Mouse (Mus musculus) kidney, postnatal 0 days (tissue): ENCODE measurements at regions not wholly inside any gene's neighbourhood (a gene's known extent, or its start where the extent isn't known, plus 50 kb on each side); places are given as distances from the start of the nearest gene placed in this dataset.

ENCODE experiments used
- ATAC-seq: fragments of 200-750 bp; cut with Nextera tagmentation; replicated peaks from 2 replicates; pipeline ENCODE4 v1.8.0; 2017; ENCODE audit warnings: low read depth, moderate number of reproducible peaks, moderate TSS enrichment, moderate library complexity; ENCODE audit not compliant: low FRiP score
- DNase-seq: peaks from one replicate; pipeline ENCODE4 v3.0.0-alpha.2; 2016; ENCODE audit warnings: low spot score
- H3K27ac ChIP-seq: fragments of 300-500 bp; sonication (generic); 2 replicates; pipeline ENCODE4 v1.5.1; 2014; ENCODE audit warnings: mild to moderate bottlenecking
- H3K27me3 ChIP-seq: fragments of 300-500 bp; sonication (generic); 2 replicates; pipeline ENCODE4 v1.6.1; 2014; ENCODE audit warnings: low read length, mixed read lengths; ENCODE audit not compliant: insufficient read depth
- H3K36me3 ChIP-seq: fragments of 300-500 bp; sonication (generic); 2 replicates; pipeline ENCODE4 v1.6.1; 2014; ENCODE audit warnings: low read length, mixed read lengths; ENCODE audit not compliant: insufficient read depth
- H3K4me1 ChIP-seq: fragments of 300-500 bp; sonication (generic); replicated peaks from 2 replicates; pipeline ENCODE4 v1.6.1; 2014; ENCODE audit warnings: antibody characterized with exemption, low read length, mixed read lengths; ENCODE audit not compliant: insufficient read depth
- H3K4me2 ChIP-seq: fragments of 300-500 bp; sonication (generic); 2 replicates; pipeline ENCODE4 v1.6.1; 2014; ENCODE audit warnings: mild to moderate bottlenecking, low read length, moderate library complexity, mixed read lengths
- H3K4me3 ChIP-seq: fragments of 300-500 bp; sonication (generic); replicated peaks from 2 replicates; pipeline ENCODE4 v1.5.1; 2014; ENCODE audit warnings: low read depth, low read length
- H3K9ac ChIP-seq: fragments of 300-500 bp; sonication (generic); 2 replicates; pipeline ENCODE4 v1.6.1; 2014; ENCODE audit warnings: low read depth, low read length
- H3K9me3 ChIP-seq: fragments of 300-500 bp; sonication (generic); replicated peaks from 2 replicates; pipeline ENCODE4 v1.6.1; 2016; ENCODE audit warnings: low read length, inconsistent platforms, mixed read lengths
- CTCF ChIP-seq: IDR thresholded peaks from 2 replicates; pipeline ENCODE4 v1.5.1; 2016; ENCODE audit warnings: antibody characterized with exemption, low read depth, mild to moderate bottlenecking, moderate library complexity
- WGBS: fragments of 180-500 bp; shearing (Covaris S2); extraction: QIAGEN DNeasy Blood & Tissue Kit; methylation state at CpG from one replicate; pipeline ENCODE4 v1.1.7; 2014; 5-methylcytosine and 5-hydroxymethylcytosine counted together

- TF ChIP-seq CTCF, result no peak
- 78% methylated on average over 1 of the region's 1 CpGs for WGBS
- Histone ChIP-seq H3K4me3 (no peak overlapping the region), H3K27me3 (no peaks in the 10 kb centered on the region), H3K27ac (no peak overlapping the region), H3K9me3 (no peaks in the 10 kb centered on the region), H3K36me3 (no peaks in the 10 kb centered on the region), H3K9ac (no peak overlapping the region), H3K4me2 (no peak overlapping the region), H3K4me1 (no peaks in the 10 kb centered on the region)
- DNase-seq, result peak; percentile 27
- no peak for ATAC-seq
Observed at GRCm38 (mm10) chr1:71910125-71910524, 257.1 kb upstream of the Fn1 start.

DNA sequence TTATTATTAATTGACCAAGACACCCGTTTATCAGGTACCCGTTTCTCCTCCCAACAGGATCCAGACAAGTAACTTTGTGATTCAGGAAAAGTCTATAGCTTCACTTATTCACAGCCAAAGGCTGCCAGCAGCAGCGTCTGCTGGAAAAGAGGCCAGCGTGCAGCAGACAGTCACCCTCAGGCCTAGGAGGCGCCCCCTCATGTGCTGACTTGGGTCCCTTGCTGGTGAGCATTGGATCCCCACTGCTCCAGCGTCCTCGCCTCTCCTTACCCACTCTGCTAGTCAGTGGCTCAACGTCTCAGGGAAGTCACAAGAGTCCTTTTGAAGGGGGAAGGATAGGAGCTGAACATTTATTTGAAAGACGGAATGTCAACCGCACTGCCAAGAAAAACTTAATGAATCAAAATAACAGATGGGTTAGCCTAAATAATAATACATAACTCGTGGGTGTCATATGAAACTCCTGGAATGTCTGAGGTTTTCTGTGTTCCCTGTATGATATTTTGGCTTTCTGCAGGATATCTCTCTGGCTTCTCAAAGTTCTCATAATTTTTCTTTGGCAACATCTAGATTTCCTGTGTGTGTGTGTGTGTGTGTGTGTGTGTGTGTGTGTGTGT is 256.6 kb upstream of the Fn1 start:
- whole genome bisulfite sequencing, result 58% methylated on average over 11 of the region's 11 CpGs
- Histone ChIP-seq H3K9ac (no peak overlapping the region), H3K4me2 (no peak overlapping the region), H3K4me3 (no peak overlapping the region), H3K27me3 (no peaks in the 10 kb centered on the region), H3K27ac (no peak overlapping the region), H3K9me3 (no peaks in the 10 kb centered on the region), H3K4me1 (no peaks in the 10 kb centered on the region), H3K36me3 (no peaks in the 10 kb centered on the region)
- no peak for TF ChIP-seq CTCF
- ATAC-seq (no peak), DNase-seq (peak; percentile 76)

DNA sequence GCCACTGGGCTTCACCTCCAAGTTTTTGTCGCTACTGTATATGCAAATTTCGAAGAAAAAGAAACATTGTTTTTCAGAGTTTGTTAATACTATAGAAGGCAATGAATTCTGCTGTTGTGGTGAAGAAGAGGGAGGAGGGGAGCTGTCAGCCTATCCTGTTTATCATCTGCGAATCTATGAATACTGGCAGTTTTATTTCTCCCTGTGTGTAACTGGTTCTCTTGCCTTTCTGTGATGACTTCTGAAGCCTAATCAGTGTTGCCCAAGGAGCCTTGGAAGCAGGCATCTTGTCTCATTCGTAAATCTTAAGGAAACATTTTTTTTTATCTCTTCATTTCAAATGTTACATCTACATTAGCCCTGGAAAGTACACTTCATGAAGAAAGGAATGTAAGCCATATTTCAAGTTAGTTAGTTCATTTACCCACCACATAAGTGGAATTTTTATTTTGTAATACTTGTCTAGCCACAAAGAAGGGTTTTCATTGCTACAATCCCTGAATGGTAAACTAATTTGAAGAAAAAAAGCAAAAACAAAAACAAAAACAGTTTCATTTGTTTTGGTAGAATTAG is 251.5 kb upstream of the Fn1 start:
- no peak for TF ChIP-seq CTCF
- 61% methylated on average over 4 of the region's 4 CpGs for WGBS
- peak; percentile 64 for DNase-seq

DNA sequence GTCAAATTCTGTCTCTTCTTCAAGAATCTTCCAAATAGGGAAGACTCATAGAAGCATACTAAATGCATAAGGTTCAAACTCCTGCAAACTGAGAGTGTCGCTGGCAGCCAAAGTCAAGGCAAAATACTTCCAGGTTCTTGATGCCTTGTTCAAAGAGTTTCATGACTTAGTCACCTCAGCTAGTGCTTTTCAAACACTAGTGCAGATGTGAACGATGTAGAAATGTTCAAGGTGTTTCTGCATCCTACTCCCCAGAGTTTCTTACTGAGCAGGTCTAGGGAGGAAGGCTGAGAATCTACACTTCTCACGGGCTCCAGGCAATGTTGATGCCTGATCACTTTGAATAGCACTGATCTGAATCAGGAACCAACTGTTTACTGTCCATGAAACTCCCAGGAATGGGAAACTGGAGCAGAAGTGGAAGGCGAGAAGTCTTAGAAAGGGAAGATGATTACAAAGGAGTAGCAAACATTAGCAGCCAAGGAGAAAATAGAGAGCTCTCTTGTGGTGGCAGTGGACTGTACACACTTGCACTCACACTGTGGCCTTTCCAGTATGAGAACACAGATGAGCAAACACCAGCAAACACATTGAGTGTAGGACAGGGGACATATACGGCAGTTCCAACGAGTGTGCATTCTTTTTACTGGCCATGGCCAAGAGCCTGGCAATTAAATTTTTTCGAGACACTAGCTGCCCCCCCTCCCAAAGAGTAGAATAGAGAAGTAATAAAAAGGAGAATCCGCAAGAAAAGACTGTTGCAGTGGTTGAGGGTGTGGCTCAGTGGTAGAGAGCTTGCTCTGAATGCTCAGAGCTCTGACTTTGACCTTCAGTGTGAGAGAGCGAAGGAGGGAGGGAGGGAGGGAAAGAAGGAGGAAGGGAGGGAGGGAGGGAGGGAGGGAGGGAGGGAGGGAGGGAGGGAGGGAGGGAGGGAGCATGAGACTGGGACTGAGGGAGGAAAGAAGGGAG is 247.4 kb upstream of the Fn1 start:
- no peak for TF ChIP-seq CTCF
- no peaks in the 10 kb centered on the region for H3K36me3 ChIP-seq
- H3K9me3 ChIP-seq, result no peaks in the 10 kb centered on the region
- no peaks in the 10 kb centered on the region for H3K4me1 ChIP-seq
- no peak for ATAC-seq
- H3K4me2 ChIP-seq, result no peak overlapping the region
- DNase-seq, result no peak
- WGBS, result 82% methylated on average over 8 of the region's 9 CpGs
- no peak overlapping the region for H3K9ac ChIP-seq
- no peak overlapping the region for H3K27ac ChIP-seq
- no peaks in the 10 kb centered on the region for H3K27me3 ChIP-seq
- H3K4me3 ChIP-seq, result no peak overlapping the region

More for the DNA sequence above, 251.5 kb upstream of the Fn1 start:
- Histone ChIP-seq H3K36me3 (no peaks in the 10 kb centered on the region), H3K9ac (no peak overlapping the region), H3K9me3 (no peaks in the 10 kb centered on the region), H3K4me2 (no peak overlapping the region), H3K27ac (no peak overlapping the region), H3K4me1 (no peaks in the 10 kb centered on the region), H3K27me3 (no peaks in the 10 kb centered on the region), H3K4me3 (no peak overlapping the region)
- ATAC-seq, result no peak

DNA sequence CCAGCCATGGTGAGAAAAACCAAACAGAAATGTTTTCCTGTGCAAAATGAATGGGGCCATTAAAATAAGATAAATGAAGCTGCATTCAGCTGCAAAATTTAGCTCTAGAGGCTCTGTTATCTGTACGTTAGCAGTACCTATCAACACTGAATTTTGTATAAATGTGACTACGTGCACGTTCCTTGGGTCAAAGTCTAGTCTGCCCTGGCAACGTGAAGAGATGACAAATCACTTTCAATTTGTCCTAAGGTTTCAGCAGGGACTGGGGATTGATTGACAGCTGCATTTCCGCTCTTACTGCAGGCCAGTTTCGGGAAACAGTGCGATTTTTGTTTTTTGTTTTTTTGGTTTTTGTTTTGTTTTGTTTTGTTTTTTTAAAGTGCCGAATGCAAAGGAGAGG is 246.1 kb upstream of the Fn1 start:
- Histone ChIP-seq H3K4me1 (no peaks in the 10 kb centered on the region), H3K4me3 (no peak overlapping the region), H3K9ac (no peak overlapping the region), H3K36me3 (no peaks in the 10 kb centered on the region), H3K9me3 (no peaks in the 10 kb centered on the region), H3K27ac (no peak overlapping the region), H3K27me3 (no peaks in the 10 kb centered on the region), H3K4me2 (no peak overlapping the region)
- 63% methylated on average over 8 of the region's 8 CpGs for WGBS
- no peak for TF ChIP-seq CTCF
- ATAC-seq (no peak), DNase-seq (no peak)

GRCm38 (mm10) chr1:71898198-71898597 is 245.2 kb upstream of the Fn1 start:
- ATAC-seq (no peak), DNase-seq (no peak)
- WGBS, result 84% methylated on average over 6 of the region's 6 CpGs
- Histone ChIP-seq H3K4me2 (no peak overlapping the region), H3K36me3 (no peaks in the 10 kb centered on the region), H3K9ac (no peak overlapping the region), H3K9me3 (no peaks in the 10 kb centered on the region), H3K4me3 (no peak overlapping the region), H3K27ac (no peak overlapping the region), H3K27me3 (no peaks in the 10 kb centered on the region), H3K4me1 (no peaks in the 10 kb centered on the region)
- TF ChIP-seq CTCF, result no peak
